Mouse (Mus musculus) heart, postnatal 0 days (tissue): ENCODE data around the gene Msln.

Experiments used
- CTCF ChIP-seq: IDR thresholded peaks from 2 replicates; pipeline ENCODE4 v1.5.1; 2016; ENCODE audit warnings: antibody characterized with exemption, control low read depth, low read depth
- EP300 ChIP-seq: IDR thresholded peaks from 2 replicates; pipeline ENCODE4 v1.6.1; 2016; ENCODE audit warnings: antibody characterized with exemption, low read depth

- TF ChIP-seq CTCF, result no peak
- TF ChIP-seq EP300, result no peak
Measured at GRCm38 (mm10) chr17:25757691-25758090, 3.5 kb upstream of the Msln start.
